Mouse (Mus musculus) frontal cortex, postnatal 10 days (tissue): ENCODE measurements around the gene Sema4g.

Experiments used
- DNase-seq, 2 experiments: peaks; one replicate each; pipeline ENCODE4 v3.0.0; 2022; ENCODE audit warnings: low spot score in 2 of 2, mixed read lengths in 1 of 2

Gene Sema4g

GRCm38 (mm10) chr19:44988831-44989566 is at the start of gene Sema4g:
Gene Sema4g (plus strand): TSS chr19:44989101.
- no peak for DNase-seq

GRCm38 (mm10) chr19:44959633-44960032 is 29.3 kb upstream of the Sema4g start:
- DNase-seq, result no peak

DNA sequence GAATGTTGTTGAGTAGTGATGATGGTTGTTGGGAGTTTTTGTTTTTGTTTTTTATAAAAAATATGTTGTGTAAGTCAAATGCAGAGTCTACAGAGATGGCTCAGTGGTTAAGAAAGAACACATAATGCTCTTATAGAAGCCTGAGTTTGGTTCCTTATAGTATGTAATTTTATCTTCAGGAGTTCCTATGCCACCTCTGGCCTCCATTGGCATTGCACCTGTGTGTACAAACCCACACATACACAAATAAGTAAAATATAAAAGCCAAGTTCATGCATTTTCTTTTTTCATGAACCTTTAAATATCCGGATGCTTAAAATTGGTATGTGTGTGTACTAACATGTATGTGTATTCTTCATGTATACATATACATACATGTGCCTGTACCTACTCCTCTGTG is 22.9 kb upstream of the Sema4g start:
- DNase-seq, result no peak

DNA sequence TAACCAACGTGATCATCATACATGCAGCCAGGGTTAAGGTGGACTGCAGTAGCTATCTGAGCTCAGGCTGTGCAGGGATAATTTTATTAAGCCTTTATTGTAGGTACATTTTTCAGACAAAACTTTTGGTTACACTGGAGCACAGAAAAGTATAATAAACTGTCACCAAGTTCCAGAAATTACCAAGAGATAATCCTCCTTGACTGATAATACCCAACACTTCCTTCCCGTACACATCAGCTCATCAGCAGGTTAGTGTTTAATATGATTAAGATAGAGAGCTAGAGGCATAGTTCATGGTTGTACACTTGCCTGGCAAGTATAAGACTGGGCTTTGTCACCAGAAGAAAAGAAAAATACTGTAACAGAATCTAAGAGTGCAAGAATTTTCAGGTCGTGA is 20.6 kb upstream of the Sema4g start:
- DNase-seq, result no peak

DNA sequence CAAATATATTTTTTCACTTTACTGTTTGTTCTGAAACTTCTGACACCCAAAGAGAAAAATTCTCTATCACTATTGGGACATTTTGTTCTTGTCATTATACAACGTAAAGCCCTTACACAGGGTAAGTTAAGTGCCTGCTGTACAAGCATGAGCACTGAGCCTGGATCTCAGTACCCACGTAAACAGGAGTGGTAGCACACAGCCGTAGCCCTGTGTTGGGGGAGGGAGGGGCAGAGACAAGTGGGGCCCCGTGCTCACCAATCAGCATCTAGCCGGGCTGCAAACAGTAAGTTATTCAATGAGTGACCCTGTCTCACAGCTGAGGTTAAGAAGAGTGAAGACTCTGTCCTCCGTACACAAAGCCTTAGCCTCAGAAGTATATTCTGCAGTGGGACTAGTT is 12.3 kb upstream of the Sema4g start:
- DNase-seq, result no peak

DNA sequence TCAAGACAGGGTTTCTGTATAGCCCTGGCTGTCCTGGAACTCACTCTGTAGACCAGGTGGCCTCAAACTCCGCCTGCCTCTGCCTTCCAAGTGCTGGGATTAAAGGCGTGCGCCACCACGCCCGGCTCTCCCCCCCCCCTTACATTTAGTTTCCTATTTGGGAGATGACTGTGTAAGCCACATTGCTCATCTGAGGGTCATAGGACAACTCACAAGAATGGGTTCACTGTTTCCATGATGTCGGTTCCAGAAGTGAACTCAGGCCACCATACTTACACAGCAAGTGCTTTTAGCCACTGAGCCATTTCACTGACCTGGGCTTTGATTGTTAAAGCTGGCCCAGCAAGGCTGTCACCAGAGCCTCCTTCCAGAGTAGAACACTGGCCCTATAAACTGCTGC is 11.8 kb upstream of the Sema4g start:
- DNase-seq, result no peak

- DNase-seq, result no peak
These were observed 8.1 kb upstream of the Sema4g start for GRCm38 (mm10) chr19:44980787-44981186.

- no peak for DNase-seq
These were observed 6.3 kb upstream of the Sema4g start for GRCm38 (mm10) chr19:44982477-44983115.

DNA sequence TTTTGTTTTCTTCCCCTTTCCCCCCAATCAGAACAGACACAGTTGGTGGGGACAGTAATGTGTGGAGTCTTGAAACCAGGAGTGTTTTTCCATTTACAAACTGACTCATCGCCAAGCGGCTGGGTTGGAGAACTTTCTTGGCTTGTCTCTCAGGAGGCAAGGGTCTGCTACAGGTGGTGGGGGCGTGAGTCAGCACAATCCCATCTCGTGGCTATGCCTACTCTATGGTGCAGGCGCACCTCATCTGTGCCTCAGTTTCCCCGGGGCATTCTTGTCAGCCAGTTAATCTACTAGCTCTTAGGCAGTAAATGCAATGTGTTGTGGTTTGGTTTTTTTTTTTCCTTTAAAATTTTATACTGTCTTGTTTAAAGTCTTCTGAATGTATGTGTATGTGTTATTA is 5.5 kb upstream of the Sema4g start:
- DNase-seq, result no peak

GRCm38 (mm10) chr19:44984420-44984819 is 4.5 kb upstream of the Sema4g start:
- DNase-seq, result no peak

GRCm38 (mm10) chr19:44985159-44985988 is 3.5 kb upstream of the Sema4g start:
- DNase-seq, result no peak

DNA sequence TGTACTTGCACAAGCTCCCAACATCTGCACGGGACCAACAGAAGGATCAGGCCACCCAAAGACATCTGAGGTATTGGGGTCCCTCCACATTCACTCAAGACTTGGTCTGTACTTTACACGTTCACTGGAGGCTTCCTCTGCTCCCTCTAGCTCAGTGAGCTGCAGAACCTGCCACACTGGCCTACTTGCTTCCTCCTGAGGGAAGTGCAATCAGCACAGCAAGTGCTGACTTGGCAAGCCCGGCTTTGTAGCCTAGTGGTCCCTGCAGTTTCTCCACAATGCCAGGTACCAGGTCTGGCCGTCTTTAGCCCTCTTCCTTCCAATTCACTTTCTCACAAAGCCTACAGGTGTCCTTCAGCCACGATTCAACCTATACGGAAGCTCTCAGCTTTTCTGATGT is 1.9 kb upstream of the Sema4g start:
- DNase-seq, result no peak

GRCm38 (mm10) chr19:44987851-44988250 is 1.1 kb upstream of the Sema4g start:
- DNase-seq, result no peak

DNA sequence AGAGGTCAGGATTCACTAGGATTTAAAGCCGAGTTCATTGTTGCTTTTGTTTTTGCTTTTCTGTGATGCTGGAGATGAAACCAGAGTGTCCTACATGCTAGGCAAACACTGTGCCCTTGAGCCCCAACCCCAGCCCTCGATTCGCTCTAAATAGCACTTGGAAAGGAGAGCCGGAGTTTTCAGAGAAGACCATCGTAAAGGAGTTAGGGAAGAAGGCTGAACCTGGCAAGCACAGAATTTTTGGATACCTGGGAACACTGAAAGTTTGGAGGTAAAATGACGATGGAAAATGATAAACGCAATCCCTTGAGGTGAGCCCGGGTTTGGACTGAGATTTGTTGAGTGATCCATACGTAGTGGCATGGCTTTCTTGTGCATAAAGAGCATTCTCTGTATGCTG is 580 bp upstream of the Sema4g start:
- DNase-seq, result no peak

- no peak for DNase-seq
These were observed 930 bp downstream of the Sema4g start for GRCm38 (mm10) chr19:44989567-44990495.

GRCm38 (mm10) chr19:44991031-44991430 is 2.1 kb downstream of the Sema4g start:
- no peak for DNase-seq

GRCm38 (mm10) chr19:44992246-44992645 is 3.3 kb downstream of the Sema4g start:
- no peak for DNase-seq

DNA sequence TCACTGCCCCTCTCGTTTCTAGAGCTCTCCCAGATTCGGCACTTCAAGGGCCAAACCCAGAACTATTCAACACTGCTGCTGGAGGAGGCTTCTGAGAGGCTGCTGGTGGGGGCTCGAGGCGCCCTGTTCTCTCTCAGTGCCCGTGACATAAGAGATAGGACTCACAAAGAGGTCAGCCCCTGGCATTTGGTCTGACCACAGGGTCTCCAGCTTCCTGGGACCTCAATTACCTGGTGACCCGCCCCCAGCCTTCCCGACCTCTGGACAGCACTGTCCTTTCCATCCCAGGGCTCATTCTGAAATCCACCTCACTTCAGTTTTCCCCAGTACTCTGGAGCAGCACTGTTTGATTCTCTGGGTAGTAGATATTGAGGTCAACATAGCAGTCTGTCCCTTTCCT is 3.8 kb downstream of the Sema4g start:
- no peak for DNase-seq

DNA sequence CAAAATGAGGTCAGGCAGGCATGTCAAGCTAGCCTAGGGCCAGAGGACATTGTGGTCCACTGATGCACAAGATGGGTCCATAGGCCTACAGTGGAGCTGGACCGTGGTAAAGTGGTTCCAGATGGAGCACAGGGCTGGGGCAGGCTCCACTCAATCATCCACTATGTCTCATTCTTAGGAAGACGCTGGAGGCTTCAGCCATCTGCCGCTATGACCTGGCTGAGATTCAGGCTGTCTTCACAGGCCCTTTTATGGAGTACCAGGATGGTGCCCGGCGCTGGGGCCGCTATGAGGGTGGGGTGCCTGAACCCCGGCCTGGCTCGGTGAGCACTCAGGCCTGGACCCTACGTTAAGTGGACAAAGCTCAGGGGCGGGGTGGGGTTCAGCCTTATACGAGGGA is 8.9 kb downstream of the Sema4g start:
- peak in 1 of 2 experiments; percentile 13 for DNase-seq

DNA sequence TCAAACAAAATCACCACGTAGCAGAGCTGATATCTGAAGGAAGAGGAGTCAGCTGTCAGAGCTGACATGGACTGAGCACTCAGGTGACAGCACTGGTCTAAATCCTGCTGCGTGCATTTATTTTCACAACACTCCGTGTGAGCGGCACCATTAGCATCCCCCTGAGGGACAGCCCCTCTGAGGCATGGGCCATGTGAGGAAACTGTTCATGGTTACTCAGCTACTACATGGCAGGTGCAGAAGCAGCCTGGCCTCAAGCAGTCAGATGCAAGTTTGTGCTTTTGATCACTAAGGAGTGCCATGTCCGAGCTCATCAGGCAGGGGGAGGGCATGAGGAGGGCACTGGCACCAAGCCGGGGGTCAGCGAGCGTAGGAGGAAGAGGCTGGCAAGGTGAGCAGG is 10.7 kb downstream of the Sema4g start:
- peak in 1 of 2 experiments; percentile 7 for DNase-seq

GRCm38 (mm10) chr19:45002301-45002700 is 13.4 kb downstream of the Sema4g start:
- no peak for DNase-seq
